Mouse (Mus musculus): ENCODE data around the gene L3mbtl1.
"Not testable (repeated sequence)": the region's sequence is repeated elsewhere in the genome, so short reads cannot be mapped to it uniquely, and the experiment has no call there.

L3mbtl1 gene

DNA sequence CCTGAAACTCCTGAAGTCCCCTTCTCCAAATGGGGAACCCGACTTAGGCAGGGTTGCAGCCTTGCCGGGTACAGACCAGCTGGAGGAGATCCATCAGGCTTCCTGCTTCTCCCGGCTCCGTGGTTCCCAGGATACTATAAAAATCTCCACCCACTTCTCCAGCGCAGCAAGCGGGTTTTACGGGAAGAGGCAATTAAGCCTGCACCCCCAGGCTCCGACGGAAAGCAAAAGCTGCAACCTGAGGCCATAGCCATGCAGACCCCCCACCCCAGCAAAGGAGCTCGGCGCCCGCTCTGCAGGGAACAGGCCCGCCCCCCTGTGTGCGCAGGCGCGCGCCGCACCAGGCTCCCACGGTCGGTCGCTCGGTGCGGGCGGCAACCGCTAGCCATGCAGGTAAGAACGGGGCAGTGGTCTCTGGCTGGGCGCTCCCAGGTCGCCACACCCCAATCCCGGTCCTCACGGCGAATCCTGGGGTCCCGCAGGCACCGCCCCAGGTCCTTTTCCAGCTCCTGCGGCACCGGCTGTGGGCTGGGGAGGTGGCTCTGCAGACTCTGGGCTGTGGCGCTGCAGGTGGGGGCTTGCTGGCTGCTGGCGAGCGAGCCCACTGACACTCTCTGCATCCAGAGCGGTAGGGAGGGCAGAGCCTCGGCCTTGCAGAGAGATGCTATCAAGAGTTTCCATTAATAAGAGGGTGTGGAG lies at the start of gene L3mbtl1:
Gene L3mbtl1, plus strand, starts transcription at position 325 of the 699 bp plus-strand sequence.
- peak; percentile 59 for DNase-seq (ENCODE audit: low read depth, low spot score)

DNA sequence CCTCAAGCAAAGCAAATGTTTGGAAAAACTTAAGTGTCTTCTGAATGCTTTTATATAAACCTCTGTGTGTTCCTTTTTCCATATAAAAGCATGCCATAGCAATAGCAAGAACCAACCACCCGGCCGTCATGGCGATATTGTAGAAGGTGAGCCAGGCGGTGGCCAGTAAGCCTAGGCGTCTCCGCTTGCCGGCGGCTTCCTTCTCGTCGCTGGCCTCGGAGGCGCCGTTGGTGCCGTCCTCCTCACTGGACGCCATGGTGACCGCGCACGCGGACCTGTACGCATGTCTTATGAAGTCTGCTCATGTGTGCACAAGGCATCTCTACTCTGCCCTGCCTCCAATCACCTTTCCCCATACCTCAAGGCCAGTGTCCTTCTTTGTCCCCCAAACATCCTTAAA lies 44.0 kb upstream of the L3mbtl1 start:
- not testable (repeated sequence) for DNase-seq (ENCODE audit: low read depth, low spot score)

DNA sequence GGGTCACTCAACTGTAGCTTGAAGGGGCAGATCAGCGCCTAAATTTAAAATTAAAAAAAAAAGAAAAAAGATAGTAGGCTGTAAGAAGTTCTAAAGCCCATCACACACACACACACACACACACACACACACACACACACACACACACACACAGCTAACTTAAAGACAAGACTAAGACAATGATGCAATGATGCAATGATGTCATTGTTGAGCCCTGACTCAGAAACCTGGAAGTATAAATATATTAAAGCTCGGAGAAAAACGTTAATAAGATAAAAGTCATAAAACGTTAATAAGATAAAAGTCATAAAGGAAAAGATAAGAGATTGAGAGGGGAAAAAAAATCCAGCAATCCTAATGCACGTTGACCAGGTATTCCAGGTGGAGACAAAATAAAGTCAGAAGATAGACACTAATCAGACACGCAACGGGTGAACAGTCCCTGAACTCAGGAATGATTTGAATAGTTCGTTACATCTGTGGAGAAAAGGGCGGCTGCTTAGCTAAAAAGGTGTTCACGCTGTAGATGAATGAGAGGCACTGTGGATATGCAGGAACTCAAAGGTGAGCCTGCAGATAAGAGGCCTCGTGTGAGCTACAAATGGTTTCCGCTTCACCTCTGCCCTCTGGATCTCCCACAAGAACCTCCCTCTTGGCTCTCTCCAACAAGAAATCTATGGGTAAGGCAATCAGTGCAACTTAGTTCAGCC lies 43.2 kb upstream of the L3mbtl1 start:
- DNase-seq (ENCODE audit: low read depth, low spot score): no peak

DNA sequence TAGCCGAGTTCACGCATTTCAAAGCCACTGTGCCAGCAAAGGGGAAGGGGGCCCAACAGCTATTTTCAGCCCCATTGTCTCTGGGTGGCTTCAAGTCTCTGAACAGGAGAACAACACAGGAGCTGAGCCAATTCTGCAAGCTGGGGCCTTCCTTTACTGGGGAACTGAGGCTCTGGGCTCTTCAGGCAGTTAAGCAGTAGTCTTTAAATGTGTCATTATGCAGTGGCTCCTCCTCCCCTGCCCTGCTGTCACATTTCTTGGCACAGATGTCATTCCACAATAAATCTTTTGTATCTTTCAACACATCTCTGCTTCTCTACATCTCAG lies 42.7 kb upstream of the L3mbtl1 start:
- no peak for DNase-seq (ENCODE audit: low read depth, low spot score)

DNA sequence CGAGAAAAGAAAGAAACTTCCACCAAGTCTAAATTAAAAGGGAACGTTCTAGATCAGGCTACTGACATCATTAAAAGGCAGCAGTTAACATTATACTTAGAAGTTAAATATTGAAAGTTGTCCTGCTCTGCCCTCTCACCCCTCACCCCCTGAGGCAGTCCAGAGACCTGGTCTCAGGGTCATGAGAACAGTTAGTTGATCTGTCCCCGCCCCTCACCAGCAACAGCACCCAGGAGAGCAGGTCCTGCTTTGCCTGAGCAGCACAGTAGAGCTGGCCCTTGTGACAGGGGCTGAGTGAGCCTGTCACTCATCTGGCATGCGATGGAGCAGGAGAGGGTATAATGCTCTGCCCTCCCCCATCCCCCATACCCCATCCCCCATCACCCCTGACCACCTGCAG lies 37.4 kb upstream of the L3mbtl1 start:
- DNase-seq (ENCODE audit: low read depth, low spot score): no peak

DNA sequence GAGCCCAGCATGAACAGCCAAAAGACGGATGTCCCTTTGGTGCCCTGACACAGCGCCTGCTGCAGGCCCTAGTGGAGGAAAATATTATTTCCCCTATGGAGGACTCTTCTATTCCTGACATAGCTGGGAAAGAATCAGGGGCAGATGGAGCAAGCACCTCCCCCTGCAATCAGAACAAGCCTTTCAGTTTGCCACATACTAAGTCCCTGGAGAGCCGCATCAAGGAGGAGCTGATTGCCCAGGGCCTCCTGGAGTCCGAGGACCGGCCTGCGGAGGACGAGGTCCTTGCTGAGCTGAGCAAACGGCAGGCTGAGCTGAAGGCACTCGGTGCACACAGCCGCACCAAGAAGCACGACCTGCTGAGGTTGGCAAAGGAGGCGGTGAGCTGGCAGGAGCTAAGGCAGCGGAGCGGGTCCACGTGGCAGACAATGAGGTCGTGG lies 35.2 kb upstream of the L3mbtl1 start:
- DNase-seq (ENCODE audit: low read depth, low spot score): peak; percentile 64

DNA sequence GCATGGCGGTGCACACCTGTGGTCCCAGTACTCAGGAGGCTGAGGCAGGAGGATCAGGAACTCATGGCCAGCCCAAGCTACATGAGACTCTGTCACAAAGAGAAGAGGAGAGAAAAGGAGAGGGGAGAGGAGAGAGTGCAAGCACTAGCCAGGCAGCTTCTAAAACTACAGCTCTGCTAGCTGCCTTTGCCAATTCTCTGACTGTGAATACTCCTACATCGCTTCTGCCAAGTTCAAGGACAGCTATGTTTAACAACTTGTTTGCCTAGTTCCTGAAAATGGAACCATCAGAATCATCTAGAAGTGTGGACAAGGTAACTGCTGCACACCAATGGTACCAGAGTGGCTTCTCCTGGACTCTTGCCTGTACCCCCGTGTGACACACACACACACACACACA lies 29.2 kb upstream of the L3mbtl1 start:
- no peak for DNase-seq (ENCODE audit: low read depth, low spot score)

DNA sequence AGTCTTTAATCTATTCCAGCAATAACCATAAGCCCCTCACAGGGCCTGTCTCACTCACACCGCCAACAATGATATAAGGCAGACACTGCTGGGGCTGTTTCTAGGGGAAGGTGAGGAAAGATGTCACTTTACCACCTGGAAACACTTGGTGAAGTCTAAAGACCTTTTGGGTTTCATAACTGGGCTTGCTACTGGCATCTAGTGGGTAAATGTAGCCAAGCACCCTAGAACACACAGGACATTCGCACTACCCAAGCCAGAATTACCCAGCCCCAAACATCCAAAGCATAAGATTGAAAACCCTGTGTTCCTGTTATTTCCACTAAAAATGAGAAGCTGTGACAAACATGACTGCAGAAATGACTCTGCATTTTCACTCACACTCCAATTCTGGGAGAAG lies 28.8 kb upstream of the L3mbtl1 start:
- no peak for DNase-seq (ENCODE audit: low read depth, low spot score)

DNA sequence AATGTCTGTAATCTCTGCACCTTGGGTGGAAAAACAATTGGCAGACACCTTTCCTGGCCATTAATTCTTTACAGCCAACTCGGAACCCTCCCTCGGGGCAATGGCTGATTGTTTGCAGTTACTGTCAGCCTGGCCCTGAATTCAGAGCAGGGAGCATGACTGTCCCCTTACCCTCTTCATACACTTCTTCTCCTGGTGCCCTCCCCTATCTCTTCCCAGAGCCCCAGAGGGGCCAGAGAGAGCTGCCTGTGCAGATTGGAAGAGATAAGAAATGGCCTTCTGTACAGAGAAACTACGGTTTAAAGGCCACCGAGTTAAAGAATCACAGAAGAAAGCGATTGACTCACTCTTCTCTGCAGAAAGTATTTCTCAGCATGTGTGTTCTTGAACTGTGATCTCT lies 23.3 kb upstream of the L3mbtl1 start:
- no peak for DNase-seq (ENCODE audit: low read depth, low spot score)

DNA sequence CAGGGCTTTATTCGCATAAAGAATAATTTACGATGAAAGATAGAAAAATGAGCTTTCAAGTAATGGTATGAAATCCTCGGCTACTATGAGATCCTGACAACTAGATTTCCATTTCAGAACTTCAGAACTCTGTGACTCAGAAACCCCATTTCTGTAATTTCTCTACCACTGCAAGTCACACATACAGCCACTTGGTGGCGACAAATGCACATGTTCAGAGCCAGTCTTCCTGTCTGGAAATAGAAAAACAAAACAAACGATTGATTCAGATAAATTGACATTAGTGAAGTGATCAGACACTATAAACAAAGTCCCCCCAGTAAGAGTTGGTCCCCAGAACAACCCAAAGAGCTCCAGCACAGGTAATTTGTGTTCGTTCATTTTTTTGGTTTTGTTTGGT lies 21.1 kb upstream of the L3mbtl1 start:
- peak; percentile 66 for DNase-seq (ENCODE audit: low read depth, low spot score)

DNA sequence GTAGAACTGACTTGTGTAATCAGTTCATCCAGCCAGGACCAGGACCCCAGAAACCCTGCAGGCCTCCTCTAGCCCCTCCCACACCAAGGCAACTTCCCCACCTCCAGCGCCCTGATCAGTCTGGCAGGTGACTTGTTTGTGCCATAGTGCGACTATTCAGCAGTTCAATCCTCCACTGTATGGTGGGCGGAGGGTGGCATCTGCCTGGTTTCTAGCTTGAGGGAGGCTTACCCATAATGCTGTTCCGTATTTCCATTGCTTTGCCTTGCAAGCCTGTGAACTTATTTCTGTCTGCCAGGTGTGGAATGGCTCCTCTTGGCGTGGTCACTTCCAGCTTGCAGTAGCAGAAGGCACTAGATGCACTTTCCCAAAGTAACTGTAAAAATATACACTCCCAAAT lies 20.4 kb upstream of the L3mbtl1 start:
- no peak for DNase-seq (ENCODE audit: low read depth, low spot score)

DNA sequence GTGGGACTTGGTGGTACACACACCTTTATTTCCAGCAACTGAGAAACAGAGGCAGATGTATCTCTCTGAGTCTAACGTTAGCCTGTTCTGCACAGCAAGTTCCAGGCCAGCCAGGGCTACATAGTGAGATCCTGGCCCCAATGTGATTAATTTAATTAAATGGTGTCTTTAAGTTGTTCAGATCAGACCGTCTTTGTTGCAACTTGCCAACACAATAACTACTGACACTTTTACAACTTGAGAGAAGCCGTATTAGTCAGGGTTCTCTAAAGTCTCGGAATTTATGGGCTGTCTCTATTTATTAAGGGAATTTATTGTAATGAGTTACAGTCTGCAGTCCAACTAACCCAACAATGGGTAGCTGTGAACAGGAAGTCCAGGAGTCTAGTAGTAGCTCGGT lies 19.1 kb upstream of the L3mbtl1 start:
- DNase-seq (ENCODE audit: low read depth, low spot score): no peak

DNA sequence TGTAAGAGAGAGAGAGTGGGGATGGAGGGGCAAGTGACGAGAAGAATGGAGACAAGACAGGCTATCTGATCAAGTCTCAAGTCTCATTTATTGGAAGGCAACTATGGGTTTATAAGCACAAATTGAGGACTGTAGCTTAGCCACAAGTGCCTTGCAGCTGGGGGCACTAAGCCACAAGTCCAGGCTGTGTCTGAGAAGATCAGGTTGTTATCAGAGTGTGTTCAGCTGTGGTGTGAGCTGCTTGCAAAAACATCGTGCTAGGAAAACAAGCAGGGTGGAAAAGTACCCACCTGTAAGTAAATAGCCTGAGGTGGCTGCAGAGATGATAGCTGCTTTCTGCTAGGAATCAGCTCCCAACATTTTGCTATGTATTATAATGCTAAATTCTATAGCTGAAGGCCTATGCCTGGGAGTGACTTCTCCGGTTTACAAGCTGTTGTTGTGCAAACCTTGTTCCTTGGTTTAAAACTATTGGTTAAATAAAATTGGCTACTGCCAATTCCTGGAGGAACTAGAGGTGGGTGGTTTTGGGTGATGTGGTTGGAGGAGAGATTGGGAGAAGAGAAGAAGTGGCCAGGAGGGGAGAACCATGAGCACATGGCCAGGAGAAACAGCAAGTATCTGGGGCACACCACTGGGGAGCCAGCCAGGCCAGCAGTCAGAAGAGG lies 15.2 kb upstream of the L3mbtl1 start:
- peak; percentile 73 for DNase-seq (ENCODE audit: low read depth, low spot score)

DNA sequence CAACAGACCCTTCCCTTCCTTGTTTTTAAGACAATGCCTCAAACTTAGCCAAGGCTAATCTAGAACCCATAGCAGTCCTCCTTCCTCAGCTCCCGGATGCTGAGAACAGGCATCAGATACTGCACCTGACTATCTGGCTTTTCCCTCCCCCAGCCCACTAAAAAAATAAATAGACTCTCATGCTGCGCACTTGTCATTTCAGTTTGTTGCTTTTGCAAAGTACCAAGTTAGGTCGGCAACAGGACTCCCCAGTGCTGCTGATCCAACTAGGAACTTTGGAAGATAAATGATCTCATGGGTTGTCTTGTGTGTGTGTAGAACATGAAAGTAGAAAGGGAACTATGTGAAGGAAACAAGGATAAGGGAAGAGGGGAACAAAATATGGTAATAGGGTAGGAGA lies 13.6 kb upstream of the L3mbtl1 start:
- DNase-seq (ENCODE audit: low read depth, low spot score): no peak

DNA sequence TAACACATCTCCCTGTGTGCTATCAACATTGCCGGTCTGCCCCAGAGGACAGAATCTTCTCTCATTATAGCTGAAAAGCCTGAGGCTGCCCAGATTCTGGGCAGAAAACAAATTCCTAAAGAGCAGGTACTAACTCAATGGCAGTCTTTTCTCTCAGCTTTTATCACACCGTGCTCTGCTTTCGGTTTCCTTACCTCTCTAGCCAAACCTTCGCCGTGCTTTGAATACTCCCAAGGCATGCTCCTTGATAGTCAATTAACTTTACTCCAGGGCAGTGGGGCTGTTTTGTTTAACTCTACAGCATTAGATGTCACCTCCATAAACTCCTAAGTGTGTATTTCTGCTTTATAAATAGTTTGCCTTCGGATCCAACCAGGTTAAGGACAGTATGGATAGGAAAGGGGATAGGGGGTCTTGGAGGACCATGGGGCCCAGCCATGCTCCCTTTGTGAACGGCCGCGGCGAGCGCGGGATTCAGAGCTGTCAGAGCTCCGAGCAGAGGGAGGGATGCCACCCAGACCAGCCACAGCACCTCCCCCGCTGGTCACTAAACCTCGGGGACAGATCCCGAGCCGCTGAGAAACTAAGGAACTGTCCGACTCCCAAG lies 12.7 kb upstream of the L3mbtl1 start:
- no peak for DNase-seq (ENCODE audit: low read depth, low spot score)

DNA sequence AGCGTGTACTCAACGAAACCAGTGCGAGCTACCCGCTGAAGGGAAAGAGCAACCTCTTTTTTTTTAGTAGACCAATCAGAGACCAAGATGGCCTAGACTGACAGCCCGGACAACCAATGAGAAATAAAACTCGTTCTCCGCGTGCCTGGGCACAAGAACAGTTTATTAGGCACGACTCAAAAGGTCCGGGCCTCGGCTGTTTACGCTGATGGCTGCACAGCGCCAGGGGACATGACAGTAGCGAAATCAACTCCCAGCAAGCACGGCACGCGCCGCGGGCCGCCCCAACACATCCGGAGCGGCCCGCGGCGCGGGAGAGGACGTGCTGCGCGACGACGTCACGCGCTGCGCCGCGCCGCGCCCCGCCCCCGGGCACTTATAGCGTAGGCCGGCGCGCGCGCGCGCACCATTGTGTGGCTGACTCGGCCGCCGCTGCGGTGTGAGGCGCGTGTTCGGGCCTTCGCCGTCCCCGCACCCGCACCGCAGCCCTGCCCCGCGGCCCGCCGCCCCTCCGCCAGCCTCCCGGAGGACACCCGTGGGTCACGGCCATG lies 12.1 kb upstream of the L3mbtl1 start, which contains the start of gene Srsf6:
Gene Srsf6, plus strand, starts transcription at position 406 of the 551 bp plus-strand sequence.
- peak; percentile 96 for DNase-seq (ENCODE audit: low read depth, low spot score)

DNA sequence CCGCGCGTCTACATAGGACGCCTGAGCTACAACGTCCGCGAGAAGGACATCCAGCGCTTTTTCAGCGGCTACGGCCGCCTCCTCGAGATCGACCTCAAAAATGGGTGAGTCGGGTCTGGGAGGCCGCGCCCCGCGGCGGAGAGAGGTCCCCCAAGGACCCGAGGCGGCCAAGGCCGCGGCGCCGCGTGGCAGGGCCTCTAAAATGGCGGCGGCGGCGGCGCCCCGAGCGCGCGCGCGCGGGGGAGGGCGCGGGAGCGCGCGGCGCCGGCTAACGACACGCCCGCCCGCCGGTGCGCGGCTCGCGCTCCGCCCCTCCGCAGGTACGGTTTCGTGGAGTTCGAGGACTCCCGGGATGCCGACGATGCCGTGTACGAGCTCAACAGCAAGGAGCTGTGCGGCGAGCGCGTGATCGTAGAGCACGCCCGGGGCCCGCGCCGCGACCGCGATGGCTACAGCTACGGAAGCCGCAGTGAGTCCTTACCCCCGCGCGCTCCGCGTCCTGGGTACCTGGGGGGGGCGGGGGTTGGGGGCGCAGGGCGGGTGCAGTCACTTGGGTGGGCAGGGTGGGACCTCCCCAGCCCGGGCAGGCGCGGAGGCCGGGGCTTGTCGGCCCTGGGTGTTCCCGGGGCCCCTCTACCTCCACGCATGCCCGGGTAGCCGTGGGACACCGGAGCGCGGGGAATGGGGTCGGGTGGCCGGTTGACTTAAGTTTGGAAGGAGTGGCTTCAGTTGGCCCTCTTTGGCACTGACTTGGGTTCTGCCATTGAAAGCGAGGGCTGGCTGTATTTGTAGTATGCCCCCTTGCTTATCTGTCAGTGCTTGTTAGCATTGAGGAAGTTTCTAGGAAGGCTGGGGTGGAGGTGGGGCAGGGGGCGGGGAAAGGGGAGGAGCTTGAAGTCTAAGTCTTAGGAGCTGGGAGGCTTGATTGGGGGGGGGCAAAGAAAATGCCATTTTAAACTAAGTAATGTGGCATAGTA lies 11.3 kb upstream of the L3mbtl1 start:
- peak; percentile 89 for DNase-seq (ENCODE audit: low read depth, low spot score)

DNA sequence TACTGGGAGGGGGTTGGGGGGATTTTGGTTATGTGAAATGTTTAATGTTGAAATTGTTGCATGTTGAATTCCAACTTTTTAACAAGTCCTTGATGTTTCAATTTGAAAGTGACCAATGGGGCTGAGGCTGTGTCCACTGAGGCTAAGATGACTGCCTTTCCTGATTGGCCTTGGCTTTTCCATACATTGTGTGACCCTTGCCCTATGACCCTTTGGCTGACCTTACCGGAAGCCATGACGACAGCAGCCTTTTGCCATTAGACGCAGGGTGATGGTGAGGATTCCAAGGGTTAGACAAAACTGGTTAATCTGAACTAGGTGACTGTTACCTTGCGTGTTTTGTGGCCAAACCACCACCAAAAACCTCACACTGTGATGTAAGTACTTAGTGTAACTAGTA lies 10.6 kb upstream of the L3mbtl1 start:
- peak; percentile 61 for DNase-seq (ENCODE audit: low read depth, low spot score)

DNA sequence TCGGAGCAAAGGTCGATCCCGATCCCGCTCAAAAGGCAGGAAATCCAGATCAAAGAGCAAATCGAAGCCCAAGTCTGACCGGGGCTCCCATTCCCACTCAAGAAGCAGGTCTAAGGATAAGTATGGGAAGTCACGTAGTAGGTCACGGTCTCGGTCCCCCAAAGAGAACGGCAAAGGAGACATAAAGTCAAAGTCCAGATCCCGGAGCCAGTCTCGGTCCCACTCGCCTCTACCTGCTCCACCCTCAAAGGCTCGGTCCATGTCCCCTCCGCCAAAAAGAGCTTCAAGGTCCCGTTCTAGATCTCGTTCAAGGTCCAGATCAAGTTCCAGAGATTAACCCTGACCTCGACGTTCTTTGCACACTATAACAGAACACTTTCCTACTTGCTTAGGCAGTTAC lies 8.9 kb upstream of the L3mbtl1 start:
- peak; percentile 21 for DNase-seq (ENCODE audit: low read depth, low spot score)

DNA sequence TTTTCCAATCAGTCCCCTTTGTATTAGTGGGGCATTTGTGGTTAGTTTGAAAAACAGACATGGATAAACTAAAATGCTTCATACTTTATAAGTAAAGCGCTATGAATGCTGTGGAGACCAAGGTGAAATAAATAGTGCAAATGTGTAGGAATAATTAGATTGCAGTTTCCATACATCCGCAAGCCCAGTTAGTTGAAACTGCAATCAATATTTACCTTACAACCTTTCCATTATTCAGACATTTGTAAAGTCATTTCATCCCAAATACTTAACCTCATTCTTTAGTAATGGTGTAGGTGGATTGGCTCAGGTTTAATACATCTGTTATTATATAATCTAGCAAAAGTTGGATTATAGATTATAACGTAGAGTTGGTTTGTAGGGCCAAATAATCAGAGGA lies 7.6 kb upstream of the L3mbtl1 start:
- DNase-seq (ENCODE audit: low read depth, low spot score): no peak

DNA sequence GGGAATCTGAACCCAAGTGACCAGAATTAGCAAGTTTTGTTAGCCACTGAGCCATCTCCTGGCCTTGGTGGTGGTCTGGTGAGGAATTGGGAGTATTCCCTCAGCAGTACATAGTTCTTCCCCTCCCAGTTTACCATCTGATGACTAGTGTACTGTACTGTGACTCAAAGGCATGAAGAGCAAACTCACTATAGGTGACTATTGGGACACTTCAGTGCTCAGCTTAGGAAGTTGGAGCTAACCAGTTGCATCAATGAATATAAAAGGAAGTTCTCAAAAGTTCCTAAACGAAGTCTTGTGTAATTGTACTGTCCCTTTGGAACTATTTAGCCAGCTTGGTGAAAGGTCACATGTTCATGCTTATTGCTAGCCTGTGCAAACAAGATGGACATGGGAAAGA lies 3.7 kb upstream of the L3mbtl1 start:
- DNase-seq (ENCODE audit: low read depth, low spot score): no peak

Data from R1 (cell line).